Mouse (Mus musculus): ENCODE results near the gene Dnaaf3.

The Dnaaf3 gene

GRCm38 (mm10) chr7:4498251-4498650 lies 34.0 kb downstream of the Dnaaf3 start:
- DNase-seq = peak; percentile 32

DNA sequence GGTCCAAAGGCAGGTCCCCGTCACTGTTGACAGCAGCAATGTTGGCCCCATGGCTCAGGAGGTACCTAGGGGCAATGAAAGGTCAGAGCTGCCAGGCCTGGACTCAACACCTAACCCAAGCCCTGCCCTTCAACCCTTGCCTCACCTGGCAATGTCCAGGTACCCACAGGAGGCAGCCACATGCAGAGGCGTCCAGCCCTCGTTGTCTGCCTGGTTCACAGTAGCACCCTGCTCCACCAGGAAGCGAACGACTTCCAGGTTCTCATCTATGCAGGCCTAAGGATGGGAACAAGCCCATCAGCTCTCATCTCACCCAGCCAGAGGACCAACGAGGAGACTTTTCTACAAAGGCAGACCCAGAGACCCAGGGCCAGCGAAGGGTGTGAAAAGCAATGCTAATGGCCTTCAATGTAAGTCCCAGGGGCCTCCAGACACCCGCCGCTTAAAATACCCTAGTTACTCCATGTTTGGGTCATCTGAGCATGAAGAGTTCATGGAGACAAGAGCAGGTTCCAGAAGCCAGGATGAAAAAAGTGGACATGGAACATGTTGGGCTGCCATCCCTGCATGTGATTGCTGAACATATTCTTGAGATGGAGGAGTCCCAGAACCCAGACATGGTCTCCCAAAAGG lies 34.9 kb downstream of the Dnaaf3 start:
- no peak for DNase-seq

DNA sequence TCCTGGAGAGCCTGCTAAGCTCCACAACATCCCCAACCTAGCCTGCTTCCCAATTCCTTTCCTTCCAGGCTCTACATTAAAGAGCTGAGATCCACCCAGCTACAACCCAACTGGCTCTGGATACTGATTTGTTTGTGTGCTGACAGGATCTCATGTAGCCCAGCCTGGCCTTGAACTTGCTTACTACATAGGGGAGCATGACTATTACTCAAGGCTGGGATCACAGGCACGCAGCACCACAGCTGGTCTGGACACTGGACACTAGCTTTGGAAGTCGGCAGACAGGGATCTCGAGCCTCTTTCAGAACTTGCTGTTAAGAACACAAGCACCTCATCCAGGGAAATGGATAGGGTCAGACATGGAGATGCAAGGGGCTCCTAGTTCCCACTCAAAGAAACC lies 35.8 kb downstream of the Dnaaf3 start:
- no peak for DNase-seq

DNA sequence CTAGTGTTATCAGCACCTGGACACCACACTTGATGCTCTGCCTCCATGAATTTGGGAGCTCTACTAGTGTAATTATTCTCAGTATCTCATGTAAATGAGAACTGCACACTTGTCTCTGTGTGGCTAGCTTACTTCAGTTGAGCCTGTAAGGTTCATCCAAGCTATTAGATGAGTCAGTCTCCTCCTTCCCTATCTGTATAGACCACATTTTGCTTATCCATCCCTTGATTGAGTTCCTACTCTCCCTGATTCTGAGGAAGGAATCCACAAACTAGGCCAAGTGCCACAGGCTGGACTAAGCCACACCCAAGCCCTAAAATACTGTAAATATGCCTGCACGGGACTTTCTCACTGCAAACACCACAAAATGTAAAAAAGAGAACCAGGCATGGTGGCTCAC lies 38.3 kb downstream of the Dnaaf3 start:
- no peak for DNase-seq

- no peak for DNase-seq
These were observed 39.7 kb downstream of the Dnaaf3 start for GRCm38 (mm10) chr7:4492284-4493224.

DNA sequence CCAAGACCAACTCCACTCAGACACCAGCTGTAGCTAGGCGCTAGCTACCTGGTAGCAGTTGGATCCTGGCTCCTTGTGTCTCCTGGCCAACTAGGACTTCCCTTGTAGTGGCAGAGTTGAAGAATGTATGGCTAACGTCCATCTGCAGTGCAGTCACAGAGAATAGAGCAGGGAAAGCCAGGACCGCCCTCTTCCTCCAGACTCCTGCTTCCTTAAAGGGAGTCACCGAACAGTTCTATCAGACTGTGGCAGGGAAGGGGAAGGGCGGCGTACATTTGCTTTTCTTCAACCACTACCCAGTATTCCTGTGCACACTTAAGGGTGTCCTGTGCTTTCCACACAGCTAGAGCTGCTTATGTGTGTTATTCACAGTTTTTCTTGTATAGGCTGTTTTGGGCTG lies 40.9 kb downstream of the Dnaaf3 start:
- DNase-seq = no peak

DNA sequence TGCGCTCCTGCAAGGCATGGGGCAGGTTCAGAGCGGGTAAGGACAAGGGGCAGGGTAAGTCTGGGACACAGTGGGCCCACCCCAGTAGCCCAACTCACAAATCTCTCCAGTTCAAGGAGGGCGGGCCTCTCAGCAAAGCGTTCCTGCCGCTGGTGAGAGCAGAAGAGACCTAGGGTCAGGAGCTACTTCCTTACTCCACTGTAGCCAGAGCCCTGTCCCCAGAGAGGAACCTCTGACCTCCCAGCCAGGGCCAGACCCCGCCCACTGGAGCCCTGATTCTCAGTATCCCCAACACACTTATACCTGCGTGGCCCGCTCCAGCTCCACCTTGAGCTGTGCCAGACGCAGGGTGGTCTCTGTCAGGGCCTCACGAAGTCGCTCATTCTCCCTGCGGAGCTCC lies 50.0 kb downstream of the Dnaaf3 start:
- DNase-seq = no peak

DNA sequence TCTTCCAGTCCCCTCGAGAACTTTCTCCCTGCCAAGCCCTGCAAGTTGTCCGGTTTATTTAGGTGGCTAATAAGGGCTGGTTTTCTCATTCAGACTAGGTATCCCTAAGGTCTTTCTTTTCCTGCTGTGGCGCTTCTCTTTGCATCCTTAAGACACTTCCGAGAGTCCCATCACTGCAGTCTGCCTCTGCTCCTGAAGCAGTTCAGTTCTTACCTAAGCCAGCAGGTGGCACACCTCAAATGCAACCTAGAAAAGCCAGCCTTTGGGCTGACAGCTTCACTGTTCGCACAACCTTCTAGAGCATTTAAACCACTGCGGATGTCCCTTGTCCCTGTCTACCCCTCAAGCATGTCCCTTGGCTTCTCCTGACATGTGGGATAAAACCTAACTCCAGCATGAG lies 52.6 kb downstream of the Dnaaf3 start:
- peak; percentile 44 for DNase-seq

DNA sequence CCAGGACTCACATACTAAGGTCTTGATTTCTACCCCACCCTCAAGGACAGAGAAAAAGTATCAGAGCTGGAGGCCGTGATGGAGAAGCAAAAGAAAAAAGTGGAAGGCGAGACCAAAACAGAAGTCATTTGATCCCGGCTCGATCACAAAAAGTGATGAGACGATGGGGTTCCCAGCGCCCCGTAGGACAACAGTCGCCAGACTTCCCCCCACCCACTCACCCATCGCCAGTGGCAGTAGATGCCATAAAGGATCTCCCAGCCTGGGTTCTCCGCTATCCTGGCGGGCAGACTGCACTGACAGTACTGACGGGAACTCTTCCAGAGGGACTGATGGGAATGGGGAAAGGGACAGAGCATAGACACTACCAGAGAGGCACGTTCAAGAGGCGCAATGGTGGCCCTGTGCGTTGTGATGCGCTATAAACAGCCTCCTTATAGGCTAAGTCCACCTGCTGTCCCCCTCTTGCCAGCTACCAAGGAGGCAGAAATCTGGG lies 53.4 kb downstream of the Dnaaf3 start:
- DNase-seq = no peak

GRCm38 (mm10) chr7:4478021-4478795 lies 54.0 kb downstream of the Dnaaf3 start:
- DNase-seq = peak; percentile 61

DNA sequence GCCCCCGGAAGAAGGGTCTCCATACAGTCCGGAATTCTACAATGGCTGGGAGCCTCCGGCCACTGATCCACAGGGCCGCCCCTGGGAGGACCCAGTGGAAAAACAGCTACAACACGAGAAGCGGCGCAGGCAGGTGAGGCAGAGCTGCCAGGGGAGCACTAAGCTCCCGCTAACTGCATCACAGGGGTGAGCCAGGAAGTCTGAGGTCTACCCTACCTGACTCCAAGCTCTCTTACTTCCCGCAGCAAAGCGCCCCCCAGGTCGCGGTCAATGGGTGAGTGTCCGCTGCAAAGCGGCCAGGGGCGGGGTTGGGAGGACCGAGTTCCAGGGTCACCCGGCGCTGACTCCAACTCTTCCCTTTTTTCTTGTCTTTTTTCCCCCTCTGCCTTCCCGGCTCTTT lies 58.3 kb downstream of the Dnaaf3 start:
- no peak for DNase-seq

Measured in right cerebral cortex, postnatal 14 days (tissue).